Mouse (Mus musculus) G1E (cell line): ENCODE results near the gene Hapln2. TPM values are rescaled to one million over a fixed set of nuclear protein-coding genes. Genes with fewer than 3 reads are reported as not detected.
A peak's percentile ranks its signal among the peaks of the same experiment; 100 is the strongest.

ENCODE experiments used
- ATAC-seq: 2 replicates; pipeline ENCODE4 v1.8.0; 2016; ENCODE audit warnings: mild to moderate bottlenecking; ENCODE audit not compliant: insufficient number of reproducible peaks, poor library complexity, low FRiP score, severe bottlenecking; ENCODE audit errors: extremely low read depth
- DNase-seq: peaks from one replicate; pipeline ENCODE4 v3.0.0; 2012; ENCODE audit warnings: low spot score
- H3K27me3 ChIP-seq: 2 replicates; pipeline ENCODE4 v1.6.1; 2012; ENCODE audit warnings: mild to moderate bottlenecking, low read length, inconsistent platforms; ENCODE audit not compliant: insufficient read depth
- H3K36me3 ChIP-seq: replicated peaks from 2 replicates; pipeline ENCODE3; 2012; ENCODE audit warnings: mild to moderate bottlenecking, inconsistent platforms
- H3K4me1 ChIP-seq: 2 replicates; pipeline ENCODE4 v1.6.1; 2012; ENCODE audit warnings: low read depth, low read length, inconsistent platforms, mixed read lengths; ENCODE audit not compliant: insufficient read depth
- H3K4me3 ChIP-seq: 2 replicates; pipeline ENCODE4 v1.5.1; 2012; ENCODE audit warnings: low read depth, mild to moderate bottlenecking, inconsistent platforms, low read length, moderate library complexity, mixed read lengths
- H3K9me3 ChIP-seq: replicated peaks from 2 replicates; pipeline ENCODE4 v1.6.1; 2012; ENCODE audit warnings: inconsistent platforms
- CTCF ChIP-seq: IDR thresholded peaks from 2 replicates; pipeline ENCODE4 v1.5.1; 2012; ENCODE audit warnings: low read depth, low read length, inconsistent platforms, mixed read lengths
- GATA1 ChIP-seq: IDR thresholded peaks from 2 replicates; pipeline ENCODE4 v1.6.1; 2012; ENCODE audit warnings: borderline replicate concordance, low read length, inconsistent platforms, mixed read lengths
- GATA2 ChIP-seq: IDR thresholded peaks from 2 replicates; pipeline ENCODE4 v1.6.1; 2012; ENCODE audit warnings: low read depth, low read length, inconsistent platforms, borderline replicate concordance
- POLR2AphosphoS5 ChIP-seq: IDR thresholded peaks from 2 replicates; pipeline ENCODE4 v1.6.1; 2012; ENCODE audit warnings: low read depth, low read length, inconsistent platforms; ENCODE audit not compliant: insufficient replicate concordance
- TAL1 ChIP-seq: conservative IDR thresholded peaks from 2 replicates; pipeline ENCODE4 v1.6.1; 2012; ENCODE audit warnings: low read depth, low read length, inconsistent platforms, mixed read lengths
- polyA plus RNA-seq: library from polyadenylated mRNA; stranded (reverse); fragments of >175 nt; gene quantifications from 2 replicates; pipeline ENCODE4 v1.2.3, GENCODE M21; 2012
- total RNA-seq, 2 experiments: library from RNA; stranded (forward) in 1 of 2; stranded (reverse) in 1 of 2; fragments of 200-1000 nt in 1 of 2; fragments of >200 nt in 1 of 2; fragmentation: Nextera tagmentation in 1 of 2; gene quantifications; 2 replicates each; pipeline ENCODE4 v1.2.3; 2014 to 2017

Hapln2 gene
- total and polyA plus RNA-seq, 3 experiments = not detected

GRCm38 (mm10) chr3:88057902-88058696 is 30.7 kb upstream of the Hapln2 start, which contains the start of gene Naxe:
Gene Naxe, minus strand, starts transcription at chr3:88058495.
- no peaks in the 10 kb centered on the region for H3K9me3 ChIP-seq
- peaks cover 23% of the 10 kb centered on the region for H3K4me1 ChIP-seq
- H3K27me3 ChIP-seq = no peaks in the 10 kb centered on the region
- ATAC-seq (peak; percentile 40; the same call in 1 of the 2 replicates), DNase-seq (peak; percentile 81)
- peaks cover 39% of the 10 kb centered on the region for H3K36me3 ChIP-seq
- TF ChIP-seq GATA1 (no peak), TAL1 (no peak), CTCF (no peak), GATA2 (no peak), POLR2AphosphoS5 (no peak)
- peak within 1 kb of the TSS; percentile 90 for H3K4me3 ChIP-seq

GRCm38 (mm10) chr3:88057030-88057429 is 29.6 kb upstream of the Hapln2 start:
- ATAC-seq = no peak
- H3K4me3 ChIP-seq = peak overlapping the region; percentile 49
- no peaks in the 10 kb centered on the region for H3K27me3 ChIP-seq
- peaks cover 23% of the 10 kb centered on the region for H3K4me1 ChIP-seq
- peak; percentile 16; the same call in 1 of the 2 replicates for TF ChIP-seq POLR2AphosphoS5
- TF ChIP-seq GATA2 = no peak
- TF ChIP-seq GATA1 = no peak
- TF ChIP-seq TAL1 = no peak
- no peak for TF ChIP-seq CTCF
- H3K9me3 ChIP-seq = no peaks in the 10 kb centered on the region
- H3K36me3 ChIP-seq = peaks cover 50% of the 10 kb centered on the region
- DNase-seq = no peak

GRCm38 (mm10) chr3:88049532-88049931 is 22.1 kb upstream of the Hapln2 start:
- Histone ChIP-seq H3K4me3 (no peak overlapping the region), H3K27me3 (no peaks in the 10 kb centered on the region), H3K36me3 (peaks cover 90% of the 10 kb centered on the region), H3K4me1 (peaks cover 12% of the 10 kb centered on the region), H3K9me3 (no peaks in the 10 kb centered on the region)
- DNase-seq (no peak), ATAC-seq (no peak)
- TF ChIP-seq GATA2 (no peak), GATA1 (no peak), TAL1 (no peak), CTCF (no peak), POLR2AphosphoS5 (no peak)

- H3K4me3 ChIP-seq = peak within 1 kb of the TSS; percentile 87
- peaks cover 12% of the 10 kb centered on the region for H3K4me1 ChIP-seq
- H3K9me3 ChIP-seq = no peaks in the 10 kb centered on the region
- peak; percentile 54 for DNase-seq
- H3K36me3 ChIP-seq = peaks cover 24% of the 10 kb centered on the region
- TF ChIP-seq GATA1 (no peak), TAL1 (no peak), POLR2AphosphoS5 (no peak), GATA2 (no peak), CTCF (no peak)
- ATAC-seq = peak; percentile 89
- H3K27me3 ChIP-seq = peaks cover 18% of the 10 kb centered on the region; the same call in 1 of the 2 replicates
These were observed 15.5 kb upstream of the Hapln2 start, which contains the start of gene Gpatch4 for GRCm38 (mm10) chr3:88042661-88043421. Gene Gpatch4, plus strand, starts transcription at chr3:88043108.

- DNase-seq (no peak), ATAC-seq (no peak)
- Histone ChIP-seq H3K27me3 (peaks cover 27% of the 10 kb centered on the region), H3K4me1 (0 out of 2 replicates have a peak, but pooled peaks cover 4% of the 10 kb centered on the region), H3K4me3 (no peak overlapping the region), H3K36me3 (no peaks in the 10 kb centered on the region), H3K9me3 (no peaks in the 10 kb centered on the region)
- TF ChIP-seq POLR2AphosphoS5 (no peak), GATA2 (no peak), CTCF (no peak), GATA1 (no peak), TAL1 (no peak)
These were observed 8.3 kb upstream of the Hapln2 start for GRCm38 (mm10) chr3:88035561-88036293.
